Mouse (Mus musculus): Measurements from ENCODE around the gene St8sia6.
"Not testable (repeated sequence)": the region's sequence is repeated elsewhere in the genome, so short reads cannot be mapped to it uniquely, and the experiment has no call there.

St8sia6 gene

GRCm38 (mm10) chr2:13793969-13794363, at the start of gene St8sia6:
St8sia6 (minus strand) TSS chr2:13794064.
- DNase-seq (ENCODE audit: low spot score in 2 of 2) = no peak

- no peak for DNase-seq (ENCODE audit: low spot score in 2 of 2)
Measured at GRCm38 (mm10) chr2:13836310-13836709, 42.4 kb upstream of the St8sia6 start.

- DNase-seq (ENCODE audit: low spot score in 2 of 2) = no peak
Measured at GRCm38 (mm10) chr2:13834989-13835388, 41.1 kb upstream of the St8sia6 start.

- DNase-seq (ENCODE audit: low spot score in 2 of 2) = no peak
Measured at GRCm38 (mm10) chr2:13816645-13817044, 22.8 kb upstream of the St8sia6 start.

GRCm38 (mm10) chr2:13808593-13808992, 14.7 kb upstream of the St8sia6 start:
- no peak for DNase-seq (ENCODE audit: low spot score in 2 of 2)

- DNase-seq (ENCODE audit: low spot score in 2 of 2) = no peak
Measured at GRCm38 (mm10) chr2:13808008-13808407, 14.1 kb upstream of the St8sia6 start.

- peak in 1 of 2 experiments; percentile 7 for DNase-seq (ENCODE audit: low spot score in 2 of 2)
Measured at GRCm38 (mm10) chr2:13806120-13806519, 12.3 kb upstream of the St8sia6 start.

GRCm38 (mm10) chr2:13800639-13801038, 6.8 kb upstream of the St8sia6 start:
- no peak for DNase-seq (ENCODE audit: low spot score in 2 of 2)

- DNase-seq (ENCODE audit: low spot score in 2 of 2) = no peak
Measured at GRCm38 (mm10) chr2:13794446-13794845, 582 bp upstream of the St8sia6 start.

- peak in 1 of 2 experiments; percentile 10 for DNase-seq (ENCODE audit: low spot score in 2 of 2)
Measured at GRCm38 (mm10) chr2:13793054-13793968, 553 bp downstream of the St8sia6 start.

GRCm38 (mm10) chr2:13792256-13793005, 1.4 kb downstream of the St8sia6 start:
- DNase-seq (ENCODE audit: low spot score in 2 of 2) = no peak

- DNase-seq (ENCODE audit: low spot score in 2 of 2) = no peak
Measured at GRCm38 (mm10) chr2:13791598-13791997, 2.3 kb downstream of the St8sia6 start.

- DNase-seq (ENCODE audit: low spot score in 2 of 2) = no peak
Measured at GRCm38 (mm10) chr2:13789365-13789764, 4.5 kb downstream of the St8sia6 start.

- DNase-seq (ENCODE audit: low spot score in 2 of 2) = no peak
Measured at GRCm38 (mm10) chr2:13786577-13787168, 7.2 kb downstream of the St8sia6 start.

GRCm38 (mm10) chr2:13785992-13786391, 7.9 kb downstream of the St8sia6 start:
- not testable (repeated sequence) for DNase-seq (ENCODE audit: low spot score in 2 of 2)

- DNase-seq (ENCODE audit: low spot score in 2 of 2) = no peak
Measured at GRCm38 (mm10) chr2:13785247-13785646, 8.6 kb downstream of the St8sia6 start.

- DNase-seq (ENCODE audit: low spot score in 2 of 2) = no peak
Measured at GRCm38 (mm10) chr2:13784448-13784847, 9.4 kb downstream of the St8sia6 start.

- no peak for DNase-seq (ENCODE audit: low spot score in 2 of 2)
Measured at GRCm38 (mm10) chr2:13777032-13777431, 16.8 kb downstream of the St8sia6 start.

GRCm38 (mm10) chr2:13776453-13776852, 17.4 kb downstream of the St8sia6 start:
- DNase-seq (ENCODE audit: low spot score in 2 of 2) = no peak

GRCm38 (mm10) chr2:13775056-13775455, 18.8 kb downstream of the St8sia6 start:
- no peak for DNase-seq (ENCODE audit: low spot score in 2 of 2)

GRCm38 (mm10) chr2:13768524-13768923, 25.3 kb downstream of the St8sia6 start:
- no peak for DNase-seq (ENCODE audit: low spot score in 2 of 2)
